Mouse (Mus musculus) forebrain, embryonic 13.5 days (tissue): Measurements from ENCODE around the gene Kcnip3. TPM values are rescaled to one million over a fixed set of nuclear protein-coding genes. Genes with fewer than 3 reads are reported as not detected.

Experiments used
- ATAC-seq: fragments of 200-750 bp; cut with Nextera tagmentation; 2 replicates; pipeline ENCODE4 v1.8.0; 2017
- H3K27ac ChIP-seq: fragments of 300-500 bp; sonication (generic); 2 replicates; pipeline ENCODE4 v1.5.1; 2015; ENCODE audit warnings: inconsistent platforms, mild to moderate bottlenecking, moderate library complexity
- H3K27me3 ChIP-seq: fragments of 300-500 bp; sonication (generic); 2 replicates; pipeline ENCODE4 v1.6.1; 2015; ENCODE audit warnings: mild to moderate bottlenecking, inconsistent platforms
- H3K36me3 ChIP-seq: fragments of 300-500 bp; sonication (generic); 2 replicates; pipeline ENCODE4 v1.6.1; 2015; ENCODE audit warnings: mild to moderate bottlenecking, inconsistent platforms; ENCODE audit not compliant: poor library complexity, severe bottlenecking
- H3K4me1 ChIP-seq: fragments of 300-500 bp; sonication (generic); 2 replicates; pipeline ENCODE4 v1.6.1; 2015; ENCODE audit warnings: inconsistent platforms
- H3K4me2 ChIP-seq: fragments of 300-500 bp; sonication (generic); 2 replicates; pipeline ENCODE4 v1.6.1; 2015; ENCODE audit warnings: inconsistent platforms, mild to moderate bottlenecking, moderate library complexity
- H3K4me3 ChIP-seq: fragments of 300-500 bp; sonication (generic); 2 replicates; pipeline ENCODE4 v1.5.1; 2015; ENCODE audit warnings: mild to moderate bottlenecking, inconsistent platforms
- H3K9ac ChIP-seq: fragments of 300-500 bp; sonication (generic); 2 replicates; pipeline ENCODE4 v1.6.1; 2015; ENCODE audit warnings: mild to moderate bottlenecking, inconsistent platforms
- H3K9me3 ChIP-seq: fragments of 300-500 bp; sonication (generic); replicated peaks from 2 replicates; pipeline ENCODE4 v1.6.1; 2016; ENCODE audit warnings: inconsistent platforms
- WGBS: fragments of 180-500 bp; shearing (Covaris S2); methylation state at CpG from one replicate; pipeline ENCODE4 v1.1.7; 2015; 5-methylcytosine and 5-hydroxymethylcytosine counted together
- polyA plus RNA-seq: library from polyadenylated mRNA; unstranded; fragments of >200 nt; fragmentation: Nextera tagmentation; extraction: Ambion mirVana; gene quantifications from 2 replicates; pipeline ENCODE4 v1.2.1, GENCODE M21; 2015

Kcnip3 gene
- polyA plus RNA-seq = 5.2 and 6.3 TPM in 2 replicates

- 0% methylated on average over 10 of the region's 10 CpGs for WGBS
Measured at GRCm38 (mm10) chr2:127522006-127522441, at the start of gene Kcnip3. Gene Kcnip3 (minus strand): TSS chr2:127522094.

GRCm38 (mm10) chr2:127559070-127559966 lies 37.4 kb upstream of the Kcnip3 start:
- ATAC-seq = peak; percentile 100
- H3K36me3 ChIP-seq = no peaks in the 10 kb centered on the region
- H3K27me3 ChIP-seq = peaks cover 33% of the 10 kb centered on the region
- peak overlapping the region; percentile 28 for H3K4me3 ChIP-seq
- H3K27ac ChIP-seq = 0 out of 2 replicates have a peak overlapping the region, but pooled peaks have one; percentile 11
- H3K4me2 ChIP-seq = peak overlapping the region; percentile 50
- peaks cover 6% of the 10 kb centered on the region; the same call in 1 of the 2 replicates for H3K4me1 ChIP-seq
- 0 out of 2 replicates have a peak overlapping the region, but pooled peaks have one; percentile 18 for H3K9ac ChIP-seq
- WGBS = 17% methylated on average over 18 of the region's 18 CpGs
- H3K9me3 ChIP-seq = no peaks in the 10 kb centered on the region

More at GRCm38 (mm10) chr2:127522006-127522441, at the start of gene Kcnip3:
- peak; percentile 92 for ATAC-seq
- H3K36me3 ChIP-seq = no peaks in the 10 kb centered on the region
- H3K27me3 ChIP-seq = no peaks in the 10 kb centered on the region
- H3K4me1 ChIP-seq = peaks cover 66% of the 10 kb centered on the region
- H3K4me3 ChIP-seq = peak within 1 kb of the TSS; percentile 46
- peak within 1 kb of the TSS; percentile 77 for H3K4me2 ChIP-seq
- H3K27ac ChIP-seq = peak within 1 kb of the TSS; percentile 91
- no peaks in the 10 kb centered on the region for H3K9me3 ChIP-seq
- peak within 1 kb of the TSS; percentile 80 for H3K9ac ChIP-seq

- Histone ChIP-seq H3K27ac (no peak overlapping the region), H3K27me3 (peaks cover 9% of the 10 kb centered on the region), H3K36me3 (no peaks in the 10 kb centered on the region), H3K4me2 (no peak overlapping the region), H3K9ac (no peak overlapping the region), H3K4me3 (no peak overlapping the region), H3K9me3 (no peaks in the 10 kb centered on the region), H3K4me1 (no peaks in the 10 kb centered on the region)
- ATAC-seq = peak; percentile 43; the same call in 1 of the 2 replicates
- WGBS = 57% methylated on average over 5 of the region's 5 CpGs
Measured at GRCm38 (mm10) chr2:127551078-127551477, 29.2 kb upstream of the Kcnip3 start.

DNA sequence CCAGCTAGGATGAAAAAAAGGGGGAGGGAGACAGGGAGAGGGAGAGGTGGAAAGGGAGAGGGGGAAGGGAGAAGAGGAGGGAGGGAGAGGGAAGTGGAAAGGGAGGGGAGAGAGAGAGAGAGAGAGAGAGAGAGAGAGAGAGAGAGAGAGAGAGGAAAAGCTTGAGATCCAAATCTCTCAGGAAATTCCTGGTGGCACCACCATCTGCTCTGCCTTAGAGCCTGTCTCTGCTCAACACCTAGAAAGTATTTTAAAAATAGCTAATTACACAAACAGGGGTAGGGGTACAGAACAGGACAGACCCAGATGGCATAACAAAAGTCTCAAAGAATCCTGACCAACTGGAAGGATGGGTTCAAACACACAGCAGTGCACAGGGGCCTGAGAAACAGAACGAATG lies 28.6 kb upstream of the Kcnip3 start:
- H3K4me1 ChIP-seq = no peaks in the 10 kb centered on the region
- no peak overlapping the region for H3K4me2 ChIP-seq
- H3K36me3 ChIP-seq = no peaks in the 10 kb centered on the region
- no peaks in the 10 kb centered on the region for H3K9me3 ChIP-seq
- 70% methylated on average over 1 of the region's 1 CpGs for WGBS
- H3K27ac ChIP-seq = no peak overlapping the region
- H3K9ac ChIP-seq = no peak overlapping the region
- H3K27me3 ChIP-seq = peaks cover 9% of the 10 kb centered on the region
- H3K4me3 ChIP-seq = no peak overlapping the region
- no peak for ATAC-seq

DNA sequence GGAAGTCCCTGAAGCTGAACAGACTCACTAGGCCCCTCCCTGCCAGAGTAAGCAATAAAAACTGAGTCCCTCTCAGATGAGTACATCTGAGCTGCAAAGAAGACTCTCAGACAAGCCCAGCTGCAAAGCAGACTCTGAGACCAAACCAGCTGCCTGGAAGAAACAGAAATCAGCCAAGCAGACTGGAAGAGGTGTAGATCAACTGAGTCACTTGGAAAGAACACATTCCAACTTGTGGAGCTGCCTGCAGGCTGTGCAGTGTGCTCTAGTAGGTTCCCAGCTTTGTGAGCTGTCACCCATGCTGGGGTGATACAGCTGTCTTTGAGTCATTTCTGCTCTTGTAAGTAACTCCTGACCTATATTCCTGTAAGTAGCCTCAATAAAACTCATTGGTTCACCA lies 27.8 kb upstream of the Kcnip3 start:
- H3K4me1 ChIP-seq = no peaks in the 10 kb centered on the region
- H3K27ac ChIP-seq = no peak overlapping the region
- no peak overlapping the region for H3K9ac ChIP-seq
- peaks cover 9% of the 10 kb centered on the region for H3K27me3 ChIP-seq
- no peak overlapping the region for H3K4me2 ChIP-seq
- no peak for ATAC-seq
- no peak overlapping the region for H3K4me3 ChIP-seq
- no peaks in the 10 kb centered on the region for H3K9me3 ChIP-seq
- no peaks in the 10 kb centered on the region for H3K36me3 ChIP-seq

DNA sequence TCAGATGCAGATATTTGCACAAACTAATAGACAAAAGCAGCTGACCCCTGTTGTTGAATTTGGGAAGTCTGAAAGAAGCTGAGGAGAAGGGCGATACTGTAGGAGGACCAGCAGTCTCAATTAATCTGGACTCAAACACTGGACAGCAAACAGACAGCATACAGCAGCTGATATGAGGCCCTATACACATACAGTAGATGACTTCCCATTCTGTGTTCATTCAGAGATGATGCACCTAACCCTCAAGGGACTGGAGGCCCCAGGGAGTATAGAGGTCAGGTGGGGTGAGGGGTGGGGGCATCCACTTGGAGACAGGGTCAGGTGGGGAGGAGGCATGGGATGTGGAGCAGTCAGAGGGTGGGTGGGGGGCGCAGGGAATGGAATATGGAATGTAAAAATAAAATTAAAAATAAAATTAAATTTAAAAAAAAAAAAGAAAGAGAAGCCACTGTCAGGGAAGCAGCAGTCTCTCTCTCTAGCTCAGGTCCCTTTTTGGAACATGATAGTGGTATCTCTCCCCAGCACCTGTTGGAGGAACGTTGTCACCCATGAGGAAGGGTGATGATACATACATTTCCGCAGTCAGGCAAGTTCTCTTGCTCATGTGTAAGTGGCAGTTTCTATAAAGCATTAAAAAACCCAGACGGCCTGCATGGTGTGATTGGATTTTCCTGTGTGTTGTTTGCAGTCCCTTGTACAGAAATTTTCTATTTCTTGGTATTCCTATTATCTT lies 26.6 kb upstream of the Kcnip3 start:
- H3K27me3 ChIP-seq = peaks cover 15% of the 10 kb centered on the region
- WGBS = 81% methylated on average over 5 of the region's 5 CpGs
- no peak overlapping the region for H3K27ac ChIP-seq
- H3K36me3 ChIP-seq = no peaks in the 10 kb centered on the region
- no peak overlapping the region for H3K9ac ChIP-seq
- ATAC-seq = no peak
- H3K9me3 ChIP-seq = no peaks in the 10 kb centered on the region
- H3K4me1 ChIP-seq = no peaks in the 10 kb centered on the region
- H3K4me2 ChIP-seq = no peak overlapping the region
- H3K4me3 ChIP-seq = no peak overlapping the region

GRCm38 (mm10) chr2:127541697-127542096 lies 19.8 kb upstream of the Kcnip3 start:
- Histone ChIP-seq H3K36me3 (no peaks in the 10 kb centered on the region), H3K4me2 (no peak overlapping the region), H3K9ac (no peak overlapping the region), H3K9me3 (no peaks in the 10 kb centered on the region), H3K27ac (no peak overlapping the region), H3K4me1 (peaks cover 6% of the 10 kb centered on the region), H3K4me3 (no peak overlapping the region), H3K27me3 (peaks cover 71% of the 10 kb centered on the region)
- WGBS = 88% methylated on average over 2 of the region's 2 CpGs
- no peak for ATAC-seq

DNA sequence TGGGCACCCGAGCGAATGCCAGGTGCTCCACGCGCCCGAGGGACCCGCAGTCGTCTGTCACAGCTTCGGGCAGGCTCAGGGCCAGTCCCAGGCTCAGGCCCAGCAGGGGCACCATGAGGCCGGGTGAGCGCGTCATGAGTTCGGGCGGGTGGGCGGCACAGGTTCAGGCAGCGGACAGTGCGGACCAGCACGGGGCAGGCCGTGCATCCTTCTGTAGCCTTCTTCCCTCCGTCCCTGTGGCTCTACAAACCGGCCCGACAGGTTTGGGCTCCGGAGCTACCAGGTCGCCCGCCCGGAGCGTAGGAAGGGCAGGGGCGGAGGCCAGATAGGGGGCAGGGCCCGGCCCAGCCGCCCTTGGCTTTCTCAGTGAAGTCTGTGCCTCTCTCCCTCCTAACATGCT lies 19.3 kb upstream of the Kcnip3 start, which contains the start of gene Prom2:
Gene Prom2, minus strand, starts transcription at position 283 of the 400 bp plus-strand sequence.
- ATAC-seq = no peak
- Histone ChIP-seq H3K4me2 (peak within 1 kb of the TSS; percentile 33), H3K36me3 (no peaks in the 10 kb centered on the region), H3K27ac (no peak within 1 kb of the TSS), H3K4me3 (peak within 1 kb of the TSS; percentile 18; the same call in 1 of the 2 replicates), H3K27me3 (peaks cover 76% of the 10 kb centered on the region), H3K9me3 (no peaks in the 10 kb centered on the region), H3K9ac (no peak within 1 kb of the TSS), H3K4me1 (peaks cover 6% of the 10 kb centered on the region)
- WGBS = 7% methylated on average over 29 of the region's 29 CpGs

GRCm38 (mm10) chr2:127539494-127539893 lies 17.6 kb upstream of the Kcnip3 start:
- H3K9ac ChIP-seq = no peak overlapping the region
- H3K36me3 ChIP-seq = no peaks in the 10 kb centered on the region
- H3K27ac ChIP-seq = no peak overlapping the region
- peaks cover 81% of the 10 kb centered on the region for H3K27me3 ChIP-seq
- H3K9me3 ChIP-seq = no peaks in the 10 kb centered on the region
- peaks cover 6% of the 10 kb centered on the region for H3K4me1 ChIP-seq
- no peak overlapping the region for H3K4me2 ChIP-seq
- H3K4me3 ChIP-seq = no peak overlapping the region
- 23% methylated on average over 4 of the region's 4 CpGs for WGBS
- ATAC-seq = no peak

GRCm38 (mm10) chr2:127537548-127537947 lies 15.7 kb upstream of the Kcnip3 start:
- no peaks in the 10 kb centered on the region for H3K9me3 ChIP-seq
- H3K4me3 ChIP-seq = no peak overlapping the region
- H3K4me2 ChIP-seq = no peak overlapping the region
- H3K36me3 ChIP-seq = no peaks in the 10 kb centered on the region
- no peak for ATAC-seq
- WGBS = 68% methylated on average over 3 of the region's 3 CpGs
- H3K27ac ChIP-seq = no peak overlapping the region
- peaks cover 6% of the 10 kb centered on the region for H3K4me1 ChIP-seq
- H3K27me3 ChIP-seq = peaks cover 69% of the 10 kb centered on the region
- H3K9ac ChIP-seq = no peak overlapping the region

- no peak for ATAC-seq
Measured at GRCm38 (mm10) chr2:127535363-127535762, 13.5 kb upstream of the Kcnip3 start.

DNA sequence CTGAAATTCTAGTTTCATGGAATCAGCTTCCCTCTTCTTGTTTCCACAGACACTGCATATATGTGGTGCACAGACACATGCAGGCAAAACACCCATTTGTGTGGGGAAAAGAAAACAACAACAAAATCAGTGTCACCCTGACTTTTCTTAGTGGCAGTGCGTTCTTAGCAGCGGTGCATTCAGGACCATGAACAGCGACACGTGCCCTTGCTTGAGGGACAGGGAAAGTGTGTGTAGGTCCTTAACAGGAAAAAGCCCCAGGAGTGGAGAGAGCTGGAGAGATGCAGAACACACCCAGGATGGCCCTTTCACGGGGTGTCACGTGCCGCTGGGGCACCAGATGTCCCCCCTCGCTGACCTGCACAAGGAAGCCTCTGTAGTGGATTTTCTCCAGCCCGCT lies 10.5 kb upstream of the Kcnip3 start:
- ATAC-seq = no peak
- peaks cover 32% of the 10 kb centered on the region; the same call in 1 of the 2 replicates for H3K27me3 ChIP-seq
- no peaks in the 10 kb centered on the region for H3K9me3 ChIP-seq
- H3K9ac ChIP-seq = no peak overlapping the region
- H3K27ac ChIP-seq = no peak overlapping the region
- 0 out of 2 replicates have a peak, but pooled peaks cover 2% of the 10 kb centered on the region for H3K4me1 ChIP-seq
- 11% methylated on average over 9 of the region's 9 CpGs for WGBS
- H3K4me2 ChIP-seq = no peak overlapping the region
- no peaks in the 10 kb centered on the region for H3K36me3 ChIP-seq
- no peak overlapping the region for H3K4me3 ChIP-seq

More at GRCm38 (mm10) chr2:127535363-127535762, 13.5 kb upstream of the Kcnip3 start:
- H3K4me1 ChIP-seq = no peaks in the 10 kb centered on the region
- H3K27ac ChIP-seq = no peak overlapping the region
- no peak overlapping the region for H3K4me3 ChIP-seq
- H3K9ac ChIP-seq = no peak overlapping the region
- H3K4me2 ChIP-seq = no peak overlapping the region
- no peaks in the 10 kb centered on the region for H3K9me3 ChIP-seq
- peaks cover 59% of the 10 kb centered on the region for H3K27me3 ChIP-seq
- H3K36me3 ChIP-seq = no peaks in the 10 kb centered on the region
- 88% methylated on average over 9 of the region's 9 CpGs for WGBS
